Mouse (Mus musculus) urinary bladder, postnatal 36 days (tissue): ENCODE measurements around the gene Gm3045.

Experiments
- DNase-seq, 2 experiments: peaks; one replicate each; pipeline ENCODE4 v3.0.0; 2022; ENCODE audit warnings: low spot score in 2 of 2, mixed read lengths in 1 of 2

Gm3045 gene

GRCm38 (mm10) chr13:56426365-56426764, at the start of gene Gm3045:
Gene Gm3045, plus strand, starts transcription at chr13:56426594.
- no peak for DNase-seq

- DNase-seq: no peak
Measured at GRCm38 (mm10) chr13:56380855-56381685, 45.3 kb upstream of the Gm3045 start.

GRCm38 (mm10) chr13:56383406-56383805, 43.0 kb upstream of the Gm3045 start:
- no peak for DNase-seq

- no peak for DNase-seq
Measured at GRCm38 (mm10) chr13:56386411-56386810, 40.0 kb upstream of the Gm3045 start.

GRCm38 (mm10) chr13:56387374-56387773, 39.0 kb upstream of the Gm3045 start:
- no peak for DNase-seq

- no peak for DNase-seq
Measured at GRCm38 (mm10) chr13:56388042-56388441, 38.4 kb upstream of the Gm3045 start.

GRCm38 (mm10) chr13:56397572-56397971, 28.8 kb upstream of the Gm3045 start:
- no peak for DNase-seq

GRCm38 (mm10) chr13:56401186-56401585, 25.2 kb upstream of the Gm3045 start:
- DNase-seq: no peak

GRCm38 (mm10) chr13:56403381-56404086, 22.9 kb upstream of the Gm3045 start:
- no peak for DNase-seq

GRCm38 (mm10) chr13:56404511-56405140, 21.8 kb upstream of the Gm3045 start:
- DNase-seq: no peak

GRCm38 (mm10) chr13:56412286-56412873, 14.0 kb upstream of the Gm3045 start:
- DNase-seq: no peak

- no peak for DNase-seq
Measured at GRCm38 (mm10) chr13:56418685-56419483, 7.5 kb upstream of the Gm3045 start.

GRCm38 (mm10) chr13:56419538-56419937, 6.9 kb upstream of the Gm3045 start:
- no peak for DNase-seq

GRCm38 (mm10) chr13:56422072-56422723, 4.2 kb upstream of the Gm3045 start:
- peak; percentile 73 to 78 for DNase-seq

- DNase-seq: peak; percentile 48 to 60
Measured at GRCm38 (mm10) chr13:56425931-56426330, 463 bp upstream of the Gm3045 start.

GRCm38 (mm10) chr13:56428724-56429500, 2.5 kb downstream of the Gm3045 start:
- peak; percentile 67 to 70 for DNase-seq

- no peak for DNase-seq
Measured at GRCm38 (mm10) chr13:56432496-56432895, 6.1 kb downstream of the Gm3045 start.

- peak in 1 of 2 experiments; percentile 54 for DNase-seq
Measured at GRCm38 (mm10) chr13:56433466-56433865, 7.1 kb downstream of the Gm3045 start.

GRCm38 (mm10) chr13:56434311-56434751, 7.9 kb downstream of the Gm3045 start:
- DNase-seq: peak in 1 of 2 experiments; percentile 68
